Mouse (Mus musculus) G1E (cell line): ENCODE measurements around the gene Scn3b.

Source experiments
- CTCF ChIP-seq: IDR thresholded peaks from 2 replicates; pipeline ENCODE4 v1.5.1; 2012; ENCODE audit warnings: low read depth, low read length, inconsistent platforms, mixed read lengths
- GATA2 ChIP-seq: IDR thresholded peaks from 2 replicates; pipeline ENCODE4 v1.6.1; 2012; ENCODE audit warnings: low read depth, low read length, inconsistent platforms, borderline replicate concordance

DNA sequence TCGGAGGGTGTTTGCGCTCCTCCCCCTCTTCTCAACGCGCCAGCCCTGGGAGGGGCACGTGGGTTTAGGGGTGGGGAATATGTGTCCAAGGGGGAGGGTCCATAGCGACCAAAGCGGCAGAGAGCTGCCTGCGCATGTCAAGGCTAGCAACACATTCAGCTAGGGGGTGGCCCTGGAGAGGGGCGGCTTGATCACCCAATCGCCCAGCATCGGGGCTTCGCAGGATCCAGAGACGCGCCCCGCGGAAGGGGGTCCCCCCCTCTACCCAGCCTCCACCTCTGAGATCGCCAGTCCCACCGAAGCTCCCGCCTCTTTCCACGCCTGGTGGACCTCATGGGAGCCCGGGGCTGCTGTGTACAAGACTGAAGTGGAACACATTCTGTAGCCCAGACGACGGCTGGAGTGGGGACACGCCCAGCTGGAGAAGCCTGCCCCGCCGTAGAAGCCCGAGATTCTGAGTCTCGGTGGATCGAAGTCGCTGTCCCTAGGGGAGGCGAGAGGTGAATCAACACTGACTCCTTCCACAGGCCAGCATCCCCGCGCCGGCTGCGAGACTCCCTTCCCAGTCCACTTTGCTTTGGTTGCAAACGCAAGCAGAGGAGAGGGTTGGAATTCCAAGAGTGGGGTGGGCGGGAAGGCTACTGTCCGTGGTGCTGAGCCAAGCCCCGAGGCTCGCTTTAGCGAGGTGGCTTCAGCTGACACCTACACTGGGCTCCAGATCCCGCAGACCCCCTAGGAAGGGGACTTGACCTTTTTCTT lies at the start of gene Scn3b:
- TF ChIP-seq GATA2 (no peak), CTCF (no peak)
